Mouse (Mus musculus) T-helper 1 cell (primary cell): Measurements from ENCODE around the gene Cypt14.
"Not testable (repeated sequence)": the region's sequence is repeated elsewhere in the genome, so short reads cannot be mapped to it uniquely, and the experiment has no call there.

Experiments used
- in situ Hi-C: fragments of 300-600 bp; cut with MboI, MseI; formaldehyde crosslinking; loops from one replicate; pipeline ENCODE4 v1.15.1; 2025; ENCODE audit warnings: high pct_unique_total_duplicates

Gene Cypt14

GRCm38 (mm10) chrX:39863504-39863903, at the start of gene Cypt14:
Cypt14 (minus strand) TSS chrX:39863604.
- in situ Hi-C loops, result not testable (repeated sequence)
